Mouse (Mus musculus) fibroblast of lung, adult 2 months (primary cell): ENCODE results near the gene Samm50.

Experiments
- DNase-seq: peaks from one replicate; pipeline ENCODE4 v3.0.0-alpha.2; 2011; ENCODE audit warnings: low read depth

Samm50 gene

DNA sequence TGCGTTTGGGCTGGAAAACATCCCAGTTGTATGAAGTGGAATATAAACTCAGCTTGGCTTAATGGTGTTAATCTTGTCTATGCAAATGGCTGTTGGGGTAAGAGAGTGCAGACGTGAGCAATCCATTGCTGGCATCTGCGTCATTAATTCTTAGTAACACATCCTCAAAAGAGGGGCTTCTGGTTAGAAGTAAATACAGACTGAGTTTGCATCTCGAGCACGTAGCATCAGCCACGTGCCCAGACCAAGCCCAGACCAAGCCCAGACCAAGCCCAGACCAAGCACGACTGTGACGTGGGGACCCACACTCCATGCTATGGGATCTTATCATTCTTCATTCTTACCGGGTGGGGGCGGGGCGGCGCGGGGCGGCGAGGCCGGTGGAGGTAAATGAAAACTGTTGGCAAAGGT lies 47.0 kb downstream of the Samm50 start:
- no peak for DNase-seq

DNA sequence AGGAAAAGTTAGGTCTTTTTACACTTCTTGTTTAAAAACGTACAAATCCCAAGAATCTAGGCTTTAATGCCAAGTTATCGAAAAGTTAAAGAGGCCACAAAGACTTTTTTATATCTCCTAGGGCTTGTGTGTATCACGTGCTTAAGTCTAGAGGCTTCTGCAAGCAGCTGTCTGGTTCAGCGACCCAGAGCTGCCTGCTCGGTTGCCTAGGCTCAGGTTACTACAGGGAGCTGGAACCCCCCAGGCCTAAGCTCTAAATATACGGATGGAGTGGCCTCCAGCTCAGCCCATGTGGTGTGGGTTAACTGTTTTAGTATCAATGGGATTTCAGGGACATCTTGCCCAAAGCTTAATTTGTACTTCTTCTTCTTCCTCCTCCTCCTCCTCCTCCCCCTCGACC lies 49.5 kb downstream of the Samm50 start:
- no peak for DNase-seq

DNA sequence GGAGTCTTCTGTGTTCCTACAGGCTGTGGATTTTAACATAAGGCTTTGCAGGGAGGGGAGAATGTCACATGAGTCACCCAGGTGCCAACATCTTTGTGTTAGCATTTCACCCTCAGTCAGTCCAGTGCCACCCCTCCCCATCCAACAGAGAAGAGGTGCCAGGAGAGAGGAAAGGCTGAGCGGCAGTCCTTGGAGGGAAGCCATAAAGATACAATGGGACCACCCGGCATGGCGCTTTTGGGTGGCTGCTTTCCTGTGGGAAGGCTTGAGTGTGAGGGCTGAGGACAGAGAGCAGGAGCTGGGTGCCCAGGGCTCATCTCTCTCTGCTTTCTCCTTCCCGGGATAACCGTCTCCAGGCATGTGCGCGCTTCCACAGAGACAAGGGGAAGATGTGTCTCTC lies 53.1 kb downstream of the Samm50 start:
- DNase-seq = no peak

DNA sequence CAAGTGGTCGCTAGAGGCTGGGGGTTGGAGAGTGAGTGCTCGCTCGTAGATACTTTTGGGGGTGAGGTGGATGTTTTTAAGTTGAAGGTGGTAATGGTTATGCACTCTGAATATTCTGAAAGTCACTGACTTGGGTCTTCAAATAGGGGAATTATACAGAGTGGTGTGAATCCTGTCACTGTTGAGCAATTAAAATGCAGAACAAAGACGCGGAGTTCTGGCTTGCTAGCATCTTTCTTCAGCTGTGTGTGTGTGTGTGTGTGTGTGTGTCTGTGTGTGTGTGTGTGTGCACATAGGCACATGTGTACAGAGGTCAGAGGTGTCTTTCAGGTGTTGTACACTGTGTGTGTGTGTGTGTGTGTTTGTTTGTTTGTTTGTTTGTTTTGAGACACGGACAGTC lies 54.2 kb downstream of the Samm50 start:
- DNase-seq = no peak

DNA sequence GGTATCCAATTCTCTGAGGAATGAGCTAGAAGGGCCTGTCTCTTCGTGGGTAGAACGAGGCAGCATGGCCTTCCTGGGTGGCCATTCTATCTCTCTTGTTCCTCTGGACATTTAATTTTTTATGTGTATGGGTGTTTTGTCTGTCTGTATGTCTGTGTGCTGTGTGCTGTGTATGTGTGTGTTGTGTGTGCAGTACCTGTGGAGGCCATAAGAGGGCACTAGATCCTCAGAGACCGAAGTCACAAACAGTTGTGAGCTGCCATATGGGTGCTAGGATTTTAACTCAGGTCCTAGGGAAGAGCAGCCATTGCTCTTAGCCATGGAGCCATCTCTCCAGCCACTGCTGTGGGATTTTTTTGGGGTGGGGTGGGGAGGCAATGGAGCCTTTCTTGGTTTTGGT lies 55.3 kb downstream of the Samm50 start:
- no peak for DNase-seq

DNA sequence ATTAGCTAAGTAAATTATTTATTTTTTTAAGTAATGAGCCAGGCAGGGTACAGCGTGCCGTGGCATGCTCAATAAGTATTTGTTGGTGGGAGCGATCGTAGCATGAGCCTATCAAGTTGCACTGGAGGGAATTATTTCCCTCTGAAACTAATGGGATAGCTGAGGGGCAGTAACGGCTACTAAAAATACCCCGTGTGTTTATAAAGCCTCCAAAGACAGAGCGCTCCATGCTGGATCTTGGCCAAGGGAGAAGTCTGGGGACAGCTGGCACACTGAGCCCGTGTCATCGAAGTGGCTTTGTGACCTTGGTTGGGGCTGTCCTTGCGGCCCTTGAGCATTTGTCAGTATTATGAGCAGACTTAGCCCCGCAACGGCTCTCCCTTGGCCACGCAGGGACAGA lies 59.2 kb downstream of the Samm50 start:
- DNase-seq = no peak

DNA sequence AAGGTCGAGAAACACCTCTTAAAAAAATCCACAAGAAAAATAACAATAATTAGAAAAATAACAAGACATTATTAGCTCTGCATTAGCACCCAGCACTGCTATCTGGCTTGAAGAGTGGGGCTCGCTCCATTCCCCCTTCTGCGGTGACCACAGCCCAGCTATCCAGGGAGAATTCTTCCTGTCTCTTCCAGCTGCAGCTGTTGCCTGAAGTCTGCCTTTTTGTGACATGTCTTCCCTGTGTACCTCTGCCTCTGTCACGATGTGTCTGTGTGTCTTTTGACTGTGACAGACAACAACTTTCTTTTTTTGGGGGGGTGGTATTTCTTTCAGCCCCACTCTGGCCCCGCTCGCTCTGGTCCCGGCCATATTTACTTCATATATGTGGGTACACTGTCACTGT lies 60.6 kb downstream of the Samm50 start:
- no peak for DNase-seq

DNA sequence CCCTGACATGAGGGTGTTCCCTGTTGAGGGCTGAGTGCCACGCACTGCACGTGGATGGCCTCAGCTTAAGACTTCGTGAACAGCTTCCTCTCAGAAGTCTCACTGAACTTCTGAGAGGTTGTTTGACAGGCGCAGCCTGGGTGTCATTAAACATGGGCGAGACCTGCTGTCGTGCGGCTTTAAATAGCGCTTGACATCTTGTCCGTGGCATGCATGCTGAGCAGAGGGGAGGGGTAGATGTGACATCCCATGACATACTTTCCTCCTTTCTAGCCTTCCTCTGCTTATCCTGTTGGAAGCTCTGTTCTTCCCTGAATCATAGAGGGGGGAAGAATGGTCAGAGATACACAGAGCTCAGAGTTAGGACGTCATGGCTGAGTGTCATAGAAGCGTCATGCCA lies 61.7 kb downstream of the Samm50 start:
- DNase-seq = no peak

DNA sequence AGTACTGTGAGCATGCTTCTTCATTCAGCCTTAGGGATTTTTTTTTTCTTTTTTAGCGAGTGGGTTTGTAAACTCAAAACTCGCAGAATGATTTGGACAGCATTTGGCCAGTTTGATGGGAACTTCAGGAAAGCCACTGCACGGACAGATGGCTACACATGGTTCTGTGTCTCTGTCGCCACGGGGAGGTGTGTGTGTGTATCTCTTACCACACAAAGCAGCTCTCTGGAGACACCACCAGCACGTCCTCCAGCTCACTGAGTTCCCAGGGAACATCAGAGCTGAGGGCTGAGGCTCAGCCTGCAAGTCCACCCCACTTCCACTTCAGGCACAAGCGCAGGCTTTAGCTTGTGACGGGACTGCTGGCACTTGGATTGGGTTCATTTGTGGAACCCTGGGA lies 62.3 kb downstream of the Samm50 start:
- DNase-seq = no peak

DNA sequence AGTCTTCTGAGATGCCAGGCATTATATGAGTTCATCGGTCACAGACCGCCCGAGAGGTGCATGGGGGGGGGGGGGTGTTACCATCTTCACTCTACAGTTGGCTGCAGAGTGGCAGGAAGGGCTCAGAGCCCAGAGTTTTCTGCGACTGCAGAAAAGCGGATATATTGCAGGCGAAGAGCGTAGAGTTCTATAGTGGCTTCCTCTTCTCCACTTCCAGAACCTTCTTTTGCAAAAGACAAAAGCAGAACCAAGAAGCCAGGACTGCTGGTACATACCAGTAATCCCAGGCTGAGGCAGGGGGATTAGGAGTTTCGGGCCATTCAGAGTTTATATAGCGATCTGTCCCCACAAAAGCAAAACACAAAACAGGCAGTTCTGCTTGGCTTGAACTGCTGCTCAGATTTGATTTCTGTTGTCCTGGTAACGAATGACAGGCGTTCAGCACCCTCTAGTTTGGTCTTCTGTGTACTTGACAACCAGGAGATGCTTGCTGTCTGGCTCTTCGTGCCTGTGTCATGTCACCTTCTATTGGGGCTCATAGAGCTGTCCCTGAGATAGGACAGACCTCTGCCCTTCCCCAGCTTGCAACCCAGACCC lies 64.3 kb downstream of the Samm50 start:
- DNase-seq = no peak

DNA sequence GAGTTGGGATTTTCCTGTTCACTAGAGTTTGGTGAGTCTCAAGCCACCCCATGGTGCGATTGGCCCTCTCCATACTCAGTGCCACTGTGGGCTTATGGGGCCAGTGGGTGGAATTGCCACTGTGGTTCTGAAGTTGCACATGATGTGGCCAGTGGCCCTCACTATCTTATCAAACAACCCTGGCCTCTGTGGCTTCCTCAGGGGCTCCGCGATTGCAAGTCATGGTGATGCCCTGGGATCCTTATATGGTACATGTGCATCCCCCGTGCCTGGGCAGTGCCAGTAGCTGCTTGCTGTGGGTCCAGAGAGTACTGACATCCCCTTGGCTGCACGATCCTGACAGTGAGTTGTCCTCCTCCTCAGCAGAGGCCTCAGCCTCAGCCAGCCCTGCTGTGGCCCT lies 64.8 kb downstream of the Samm50 start:
- DNase-seq = no peak

DNA sequence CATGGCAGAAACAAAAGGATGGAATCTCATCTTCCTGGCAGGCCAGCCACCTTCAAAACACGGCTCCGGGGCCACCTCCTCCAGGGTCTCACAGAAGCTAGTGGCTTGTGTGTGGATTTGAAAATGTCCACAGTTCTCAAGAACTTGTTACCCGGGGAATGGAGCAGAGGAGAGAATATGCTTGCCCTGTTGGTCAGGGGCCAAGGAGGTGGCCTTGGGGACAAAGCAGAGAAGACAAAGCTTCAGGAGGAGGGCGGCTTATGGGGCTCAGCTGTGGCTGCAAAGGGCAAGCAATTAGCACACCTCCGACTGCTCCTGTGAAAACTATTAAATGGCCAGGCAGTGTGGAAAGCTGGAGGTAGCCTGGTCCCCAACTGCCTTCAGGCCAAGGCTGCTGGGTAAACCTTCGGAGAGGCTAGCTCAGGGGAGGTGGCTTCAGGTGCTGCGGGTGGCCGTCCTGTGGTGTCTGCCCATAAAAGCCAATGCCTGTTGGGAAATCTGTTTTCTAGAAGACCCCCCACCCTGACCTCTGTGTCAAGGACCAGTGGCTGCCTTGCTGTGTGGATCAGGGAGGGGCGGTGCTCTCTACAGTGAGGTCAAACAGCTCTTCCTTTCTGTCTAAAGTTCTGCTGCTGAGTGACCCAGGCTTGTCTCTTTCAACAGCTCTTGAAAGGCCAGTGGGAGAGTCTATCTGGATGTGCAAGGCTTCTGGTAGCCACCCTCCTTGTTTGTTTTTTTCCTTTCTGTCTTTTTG lies 66.7 kb downstream of the Samm50 start:
- DNase-seq = no peak

DNA sequence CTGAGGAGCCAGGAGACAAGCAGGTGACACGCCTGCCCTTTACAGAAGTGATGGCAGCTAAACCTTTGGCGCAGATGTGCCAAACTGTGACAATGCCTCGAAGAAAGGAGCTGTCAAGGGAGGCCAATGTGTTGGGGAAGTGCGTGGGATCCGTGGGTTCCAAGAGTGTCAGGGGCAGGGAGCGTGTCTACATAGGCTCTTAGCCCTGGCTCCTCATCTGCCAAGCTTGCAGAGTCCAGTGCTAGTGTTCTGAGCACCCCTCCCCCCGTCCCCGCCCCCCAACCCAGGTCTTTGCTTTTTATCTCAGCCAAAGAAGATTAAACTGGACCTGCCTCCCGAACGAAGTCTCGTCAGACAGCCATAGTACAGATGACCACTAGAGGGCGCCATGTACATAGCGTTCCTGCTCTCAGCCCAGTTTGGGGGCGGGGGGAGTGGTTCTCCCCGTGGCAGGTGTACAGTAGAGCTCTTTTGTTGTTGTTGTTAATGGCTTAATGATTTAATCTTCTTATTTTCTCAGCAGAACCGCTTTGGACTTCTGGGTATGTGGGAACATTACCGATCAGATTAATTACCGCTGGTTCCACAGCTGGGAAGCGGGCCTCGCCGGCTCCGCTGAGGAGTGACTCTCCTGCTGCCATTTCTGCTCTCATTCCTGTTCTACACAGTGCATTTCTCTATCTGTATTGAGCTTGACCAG lies 68.2 kb downstream of the Samm50 start:
- no peak for DNase-seq

DNA sequence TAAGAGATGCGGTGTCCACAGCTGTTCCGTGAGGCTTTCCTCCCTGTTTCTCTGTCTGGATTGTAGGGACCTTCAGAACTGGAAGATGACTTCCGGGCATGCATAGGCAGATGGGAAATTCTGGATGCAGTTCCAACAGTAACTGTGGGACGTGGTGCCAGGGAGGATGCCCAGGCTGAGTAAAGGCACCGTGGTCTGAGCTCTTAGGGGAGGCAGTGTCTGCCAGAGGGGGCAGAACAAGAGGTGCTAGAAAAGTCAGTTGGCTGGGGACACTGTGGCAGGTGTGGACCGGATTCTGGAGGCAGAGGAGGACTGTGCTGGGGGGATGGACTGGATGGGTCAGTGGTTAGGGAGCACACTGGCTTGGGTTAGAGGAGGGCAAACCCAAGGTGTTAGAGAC lies 70.6 kb downstream of the Samm50 start:
- DNase-seq = no peak

DNA sequence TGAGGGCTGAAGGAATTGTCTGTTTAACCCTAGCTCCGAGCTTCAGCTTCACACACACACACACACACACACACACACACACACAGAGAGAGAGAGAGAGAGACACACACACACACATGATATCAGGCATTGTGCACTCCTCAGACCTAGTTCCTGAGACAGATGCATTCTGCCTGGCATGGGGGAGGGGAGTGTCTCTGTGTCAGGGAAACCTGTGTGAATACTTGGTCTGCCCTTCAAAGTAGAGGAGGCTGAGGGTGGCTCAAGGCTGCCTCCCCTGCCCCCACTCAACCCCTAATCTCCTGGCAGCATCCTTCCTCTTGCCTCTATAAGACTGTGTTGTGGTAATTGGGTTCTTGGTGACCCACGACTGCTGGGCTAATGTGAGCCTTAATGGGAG lies 71.5 kb downstream of the Samm50 start:
- no peak for DNase-seq

DNA sequence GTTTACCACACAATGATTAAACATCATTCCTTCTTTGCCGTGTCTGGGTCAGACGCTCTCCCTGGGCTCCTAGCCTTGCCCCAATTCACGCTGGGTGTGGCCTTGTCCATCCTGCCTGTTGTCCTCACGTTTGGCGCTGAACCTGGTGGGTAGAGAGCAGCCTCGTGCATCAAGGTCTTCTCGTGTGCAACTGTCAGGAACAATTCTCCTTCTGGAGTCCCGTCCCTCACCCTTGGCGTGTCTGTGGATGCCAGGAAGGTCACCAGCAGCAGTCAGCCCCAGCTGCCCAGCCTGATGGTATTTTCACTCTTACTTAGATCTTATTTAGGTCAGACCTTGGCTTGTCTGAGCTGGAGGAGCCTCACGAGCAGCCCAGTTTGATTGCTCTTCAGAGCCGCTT lies 73.1 kb downstream of the Samm50 start:
- no peak for DNase-seq

DNA sequence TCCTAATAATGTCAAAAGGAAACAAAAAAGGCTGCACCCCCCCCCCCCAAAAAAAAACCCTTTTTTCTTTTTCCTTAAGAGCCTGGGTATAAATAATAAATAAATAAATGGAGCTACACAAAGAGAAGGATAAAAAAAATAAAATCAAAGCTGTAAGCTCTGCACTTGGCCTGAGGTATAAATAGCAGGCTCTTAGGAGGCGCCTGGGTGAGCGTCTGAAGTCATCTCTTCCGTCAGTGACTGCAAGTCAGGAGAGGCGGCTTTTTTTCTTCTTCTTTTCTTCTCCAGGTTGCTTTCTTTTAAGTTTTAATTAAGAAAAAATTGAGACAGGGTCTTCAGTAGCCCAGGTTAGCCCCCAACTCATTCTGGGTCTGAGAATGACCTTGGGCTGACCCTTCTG lies 74.2 kb downstream of the Samm50 start:
- DNase-seq = no peak
